Mouse (Mus musculus) right cerebral cortex, adult 18-20 months (tissue): ENCODE measurements around the gene Gng4.

Source experiments
- DNase-seq: peaks from one replicate; pipeline ENCODE4 v3.0.0; 2022; ENCODE audit warnings: mixed read lengths

Gng4 gene

GRCm38 (mm10) chr13:13820234-13821123 is 36.6 kb downstream of the Gng4 start:
- DNase-seq: no peak

GRCm38 (mm10) chr13:13824946-13825345 is 41.1 kb downstream of the Gng4 start:
- DNase-seq: no peak

GRCm38 (mm10) chr13:13826533-13826932 is 42.7 kb downstream of the Gng4 start:
- DNase-seq: no peak

- DNase-seq: no peak
Measured at GRCm38 (mm10) chr13:13828125-13828524, 44.3 kb downstream of the Gng4 start.

- no peak for DNase-seq
Measured at GRCm38 (mm10) chr13:13830469-13831074, 46.7 kb downstream of the Gng4 start.

GRCm38 (mm10) chr13:13835180-13835579 is 51.3 kb downstream of the Gng4 start:
- DNase-seq: no peak

GRCm38 (mm10) chr13:13845021-13845420 is 61.2 kb downstream of the Gng4 start:
- no peak for DNase-seq

- no peak for DNase-seq
Measured at GRCm38 (mm10) chr13:13847075-13847599, 63.3 kb downstream of the Gng4 start.

- no peak for DNase-seq
Measured at GRCm38 (mm10) chr13:13857190-13857589, 73.3 kb downstream of the Gng4 start.

GRCm38 (mm10) chr13:13862346-13862745 is 78.5 kb downstream of the Gng4 start:
- no peak for DNase-seq

- no peak for DNase-seq
Measured at GRCm38 (mm10) chr13:13862941-13863340, 79.1 kb downstream of the Gng4 start.

- DNase-seq: no peak
Measured at GRCm38 (mm10) chr13:13866339-13866738, 82.5 kb downstream of the Gng4 start.

GRCm38 (mm10) chr13:13867078-13867759 is 83.4 kb downstream of the Gng4 start:
- no peak for DNase-seq

GRCm38 (mm10) chr13:13867922-13868321 is 84.1 kb downstream of the Gng4 start:
- peak; percentile 13 for DNase-seq
